Mouse (Mus musculus) kidney, embryonic 16.5 days (tissue): ENCODE data around the gene Pik3r1. TPM values are rescaled to one million over a fixed set of nuclear protein-coding genes. Genes with fewer than 3 reads are reported as not detected.

ENCODE experiments used
- ATAC-seq: fragments of 200-750 bp; cut with Nextera tagmentation; 2 replicates; pipeline ENCODE4 v1.8.0; 2017; ENCODE audit warnings: moderate TSS enrichment; ENCODE audit not compliant: low FRiP score, low TSS enrichment
- H3K27ac ChIP-seq: fragments of 300-500 bp; sonication (generic); 2 replicates; pipeline ENCODE4 v1.5.1; 2014; ENCODE audit warnings: low read length
- H3K27me3 ChIP-seq: fragments of 300-500 bp; sonication (generic); 2 replicates; pipeline ENCODE4 v1.6.1; 2014; ENCODE audit warnings: low read length, control low read depth, mixed read lengths; ENCODE audit not compliant: insufficient read depth
- H3K36me3 ChIP-seq: fragments of 300-500 bp; sonication (generic); 2 replicates; pipeline ENCODE4 v1.6.1; 2014; ENCODE audit warnings: low read length, control low read depth, mixed read lengths; ENCODE audit not compliant: insufficient read depth
- H3K4me1 ChIP-seq: fragments of 300-500 bp; sonication (generic); 2 replicates; pipeline ENCODE4 v1.6.1; 2014; ENCODE audit warnings: low read length, control low read depth, mixed read lengths; ENCODE audit not compliant: insufficient read depth
- H3K4me2 ChIP-seq: fragments of 300-500 bp; sonication (generic); replicated peaks from 2 replicates; pipeline ENCODE4 v1.6.1; 2014; ENCODE audit warnings: low read depth, low read length
- H3K4me3 ChIP-seq: fragments of 300-500 bp; sonication (generic); 2 replicates; pipeline ENCODE4 v1.5.1; 2014; ENCODE audit warnings: mild to moderate bottlenecking, low read length
- H3K9ac ChIP-seq: fragments of 300-500 bp; sonication (generic); replicated peaks from 2 replicates; pipeline ENCODE4 v1.6.1; 2014; ENCODE audit warnings: low read length
- H3K9me3 ChIP-seq: fragments of 300-500 bp; sonication (generic); 2 replicates; pipeline ENCODE4 v1.6.1; 2016; ENCODE audit warnings: low read length, control low read depth
- WGBS: fragments of 180-500 bp; shearing (Covaris S2); extraction: QIAGEN DNeasy Blood & Tissue Kit; methylation state at CpG from one replicate; pipeline ENCODE4 v1.1.7; 2014; 5-methylcytosine and 5-hydroxymethylcytosine counted together
- polyA plus RNA-seq: library from polyadenylated mRNA; unstranded; fragments of >200 nt; fragmentation: Nextera tagmentation; extraction: Ambion mirVana; gene quantifications from 2 replicates; pipeline ENCODE4 v1.2.1, GENCODE M21; 2015

Gene Pik3r1
- polyA plus RNA-seq, 1 experiment from 2014 or later: 38.0 TPM

DNA sequence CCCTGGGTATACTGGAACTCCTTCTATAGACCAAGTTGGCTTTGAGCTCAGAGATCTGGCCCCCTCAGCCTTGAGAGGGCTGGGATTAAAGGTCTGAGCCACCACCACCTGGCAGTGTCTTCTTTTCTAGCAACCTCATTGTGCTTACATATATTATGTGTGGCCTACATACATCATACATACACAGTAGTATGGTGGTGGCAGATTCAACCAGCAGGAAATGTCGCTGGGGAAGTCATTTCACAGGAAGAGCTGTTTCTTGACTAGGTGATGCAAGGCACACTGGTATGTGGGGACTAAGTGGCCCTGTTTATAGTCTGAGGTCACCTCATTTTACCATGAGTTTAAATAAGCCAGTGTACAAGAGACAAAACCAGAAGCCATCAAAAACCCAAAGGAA lies 87.9 kb downstream of the Pik3r1 start:
- WGBS: 92% methylated on average over 1 of the region's 1 CpGs
- no peak overlapping the region for H3K27ac ChIP-seq
- no peak overlapping the region for H3K4me2 ChIP-seq
- H3K9me3 ChIP-seq: no peaks in the 10 kb centered on the region
- no peak overlapping the region for H3K9ac ChIP-seq
- peaks cover 10% of the 10 kb centered on the region for H3K4me1 ChIP-seq
- H3K27me3 ChIP-seq: no peaks in the 10 kb centered on the region
- H3K4me3 ChIP-seq: no peak overlapping the region
- peaks cover 12% of the 10 kb centered on the region for H3K36me3 ChIP-seq
- no peak for ATAC-seq

DNA sequence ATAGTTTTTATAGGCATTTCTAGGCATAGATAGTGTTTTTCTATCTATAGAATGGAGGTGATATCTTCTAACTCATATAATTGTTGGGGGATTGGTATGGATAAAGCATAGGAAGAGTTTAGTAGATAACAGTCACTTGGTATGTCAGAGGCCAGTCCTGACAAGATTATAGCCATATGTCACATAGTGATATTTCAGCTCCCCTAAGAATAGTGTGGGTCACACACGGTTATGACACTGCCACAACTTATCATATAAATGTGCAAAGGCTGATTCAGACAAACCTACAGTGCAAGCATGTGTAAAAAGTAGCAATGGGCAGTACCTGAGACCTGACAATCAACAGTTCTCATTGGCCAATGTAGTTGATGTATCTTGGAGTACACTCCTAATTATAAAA lies 89.0 kb downstream of the Pik3r1 start:
- no peak for ATAC-seq
- Histone ChIP-seq H3K9ac (no peak overlapping the region), H3K4me3 (no peak overlapping the region), H3K9me3 (no peaks in the 10 kb centered on the region), H3K27ac (no peak overlapping the region), H3K4me1 (peaks cover 10% of the 10 kb centered on the region), H3K4me2 (no peak overlapping the region), H3K27me3 (no peaks in the 10 kb centered on the region), H3K36me3 (peaks cover 2% of the 10 kb centered on the region; the same call in 1 of the 2 replicates)
- 87% methylated on average over 1 of the region's 1 CpGs for WGBS

DNA sequence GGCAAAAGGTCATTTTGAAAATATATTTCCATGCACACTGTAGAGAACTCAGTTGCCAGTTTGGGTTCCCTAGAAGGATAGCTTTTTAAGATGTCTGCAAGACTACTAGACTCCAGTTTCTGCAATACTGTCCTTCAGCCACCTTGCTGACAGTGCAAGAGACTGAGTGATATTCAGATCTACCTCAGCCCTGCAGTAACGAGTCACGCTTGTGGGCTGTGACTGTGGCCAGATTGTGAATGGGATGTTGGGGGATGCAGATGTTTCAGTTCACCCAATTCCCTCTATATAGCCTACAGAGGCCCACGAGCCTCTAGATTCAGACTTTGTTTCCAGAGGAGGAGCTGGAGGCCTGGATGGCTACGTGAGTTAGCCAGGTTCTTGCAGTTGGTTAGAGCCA lies 90.0 kb downstream of the Pik3r1 start:
- Histone ChIP-seq H3K27ac (no peak overlapping the region), H3K4me2 (no peak overlapping the region), H3K4me1 (peaks cover 6% of the 10 kb centered on the region), H3K4me3 (no peak overlapping the region), H3K9me3 (no peaks in the 10 kb centered on the region), H3K9ac (no peak overlapping the region), H3K36me3 (0 out of 2 replicates have a peak, but pooled peaks cover 2% of the 10 kb centered on the region), H3K27me3 (no peaks in the 10 kb centered on the region)
- no peak for ATAC-seq
- 75% methylated on average over 4 of the region's 4 CpGs for WGBS

DNA sequence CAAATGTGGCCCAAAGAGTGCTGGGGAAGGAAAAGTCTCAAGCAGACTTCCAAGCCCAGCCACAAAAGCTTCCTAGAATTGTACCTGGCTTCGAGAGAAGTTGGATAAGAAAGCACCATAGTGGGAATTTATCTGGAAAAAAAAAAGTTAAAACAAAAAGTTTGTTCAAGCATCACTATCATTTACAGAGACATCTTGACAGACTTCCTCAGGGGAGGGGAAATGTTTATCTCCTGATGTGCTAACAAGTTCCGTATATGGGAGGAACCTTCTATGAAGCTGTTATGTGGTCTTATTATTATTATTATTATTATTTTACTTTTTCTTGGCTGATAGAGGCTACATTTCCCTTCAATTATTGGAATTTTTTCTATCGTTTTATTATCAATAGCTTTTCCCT lies 94.1 kb downstream of the Pik3r1 start:
- H3K9me3 ChIP-seq: no peaks in the 10 kb centered on the region
- no peaks in the 10 kb centered on the region for H3K27me3 ChIP-seq
- 91% methylated on average over 3 of the region's 3 CpGs for WGBS
- H3K36me3 ChIP-seq: no peaks in the 10 kb centered on the region
- no peak for ATAC-seq
- no peak overlapping the region for H3K27ac ChIP-seq
- H3K4me1 ChIP-seq: no peaks in the 10 kb centered on the region
- no peak overlapping the region for H3K9ac ChIP-seq
- H3K4me3 ChIP-seq: no peak overlapping the region
- no peak overlapping the region for H3K4me2 ChIP-seq

DNA sequence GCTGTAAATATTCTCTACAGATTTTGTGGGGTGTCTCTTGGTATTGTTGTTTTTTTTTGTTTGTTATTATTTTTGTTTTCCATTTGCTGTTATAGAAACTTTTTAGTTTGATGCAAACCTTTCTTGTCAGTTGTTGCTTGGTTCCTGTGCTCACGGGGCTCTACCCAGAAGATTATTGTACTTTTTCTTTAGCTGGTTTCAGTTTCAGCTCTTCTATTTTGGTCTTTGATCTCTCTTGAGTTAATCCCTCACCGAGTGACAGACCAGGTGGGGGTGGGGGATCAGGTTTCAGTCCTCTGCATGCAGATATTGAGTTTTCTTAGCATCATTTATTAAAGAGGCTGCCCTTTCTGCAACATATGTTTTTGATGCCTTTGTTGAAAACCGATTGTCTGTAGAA lies 99.2 kb downstream of the Pik3r1 start:
- no peak for ATAC-seq
- no peak overlapping the region for H3K4me3 ChIP-seq
- no peaks in the 10 kb centered on the region for H3K27me3 ChIP-seq
- H3K4me2 ChIP-seq: no peak overlapping the region
- H3K9me3 ChIP-seq: peaks cover 4% of the 10 kb centered on the region
- no peaks in the 10 kb centered on the region for H3K4me1 ChIP-seq
- 18% methylated on average over 3 of the region's 3 CpGs for WGBS
- H3K9ac ChIP-seq: no peak overlapping the region
- H3K27ac ChIP-seq: no peak overlapping the region
- H3K36me3 ChIP-seq: no peaks in the 10 kb centered on the region

DNA sequence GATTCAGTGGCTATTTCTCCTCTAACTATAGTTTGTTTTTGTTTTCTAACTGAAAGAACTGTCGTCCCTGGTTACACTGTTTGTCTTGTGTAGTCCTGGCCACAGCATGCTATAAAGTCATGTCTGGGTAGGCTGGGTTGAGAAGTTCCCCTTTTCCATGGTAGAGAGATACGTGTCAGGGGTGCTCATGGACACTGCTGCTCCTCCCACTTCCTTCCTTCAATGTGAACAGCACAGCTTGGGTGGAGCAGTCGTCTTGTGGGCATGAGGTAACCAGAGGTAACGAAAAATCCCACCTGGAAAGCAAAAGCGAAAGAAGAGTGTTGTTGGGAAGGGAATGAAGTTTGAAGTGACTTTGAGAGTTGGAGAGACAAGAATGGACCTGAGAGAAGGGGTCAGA lies 104.0 kb downstream of the Pik3r1 start:
- no peak overlapping the region for H3K9ac ChIP-seq
- peaks cover 4% of the 10 kb centered on the region for H3K9me3 ChIP-seq
- no peaks in the 10 kb centered on the region for H3K36me3 ChIP-seq
- H3K27ac ChIP-seq: no peak overlapping the region
- no peak overlapping the region for H3K4me3 ChIP-seq
- H3K27me3 ChIP-seq: no peaks in the 10 kb centered on the region
- 79% methylated on average over 5 of the region's 5 CpGs for WGBS
- no peak overlapping the region for H3K4me2 ChIP-seq
- ATAC-seq: no peak
- H3K4me1 ChIP-seq: no peaks in the 10 kb centered on the region

DNA sequence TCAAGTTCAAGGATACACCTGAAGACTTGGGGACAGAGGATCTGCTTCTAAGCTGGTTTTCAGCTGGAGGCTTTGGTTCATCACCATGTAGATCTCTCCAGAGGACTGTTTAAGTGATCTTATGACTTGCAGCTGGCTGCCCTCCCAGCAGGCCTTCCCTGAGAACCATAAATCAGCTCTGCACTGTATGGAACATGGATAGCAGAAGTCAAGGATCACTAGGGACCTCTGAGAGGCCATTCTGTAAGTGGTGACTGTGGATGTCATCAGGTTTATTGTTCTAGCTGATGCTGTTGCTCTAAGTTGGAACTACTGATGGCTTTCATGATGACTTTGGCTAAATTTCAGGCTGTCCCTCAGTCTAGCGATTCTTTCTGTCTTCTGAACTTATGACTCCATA lies 105.1 kb downstream of the Pik3r1 start:
- 50% methylated on average over 1 of the region's 1 CpGs for WGBS
- Histone ChIP-seq H3K4me1 (no peaks in the 10 kb centered on the region), H3K27me3 (no peaks in the 10 kb centered on the region), H3K4me3 (no peak overlapping the region), H3K9me3 (peaks cover under 1% of the 10 kb centered on the region), H3K27ac (no peak overlapping the region), H3K4me2 (no peak overlapping the region), H3K9ac (no peak overlapping the region), H3K36me3 (no peaks in the 10 kb centered on the region)
- ATAC-seq: peak; percentile 73

DNA sequence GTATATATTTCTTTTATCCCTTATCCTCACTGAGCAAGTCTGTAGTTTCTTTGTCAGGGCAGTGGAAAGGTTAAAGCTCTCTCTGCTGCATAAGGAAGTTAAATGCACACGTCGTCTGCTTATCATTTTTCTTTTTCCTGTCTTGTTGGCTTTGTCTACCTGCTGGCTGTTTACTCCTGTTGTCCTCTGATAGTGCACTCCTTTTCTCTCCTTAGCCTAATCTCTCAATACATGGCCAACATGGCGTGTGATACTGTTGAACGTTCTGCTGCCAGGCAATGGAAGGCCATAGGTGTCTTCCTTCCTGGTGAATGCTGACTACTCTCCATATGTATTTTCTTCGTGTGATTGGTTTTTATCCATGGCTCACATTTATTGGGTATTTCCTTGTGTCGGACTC lies 106.5 kb downstream of the Pik3r1 start:
- Histone ChIP-seq H3K27me3 (no peaks in the 10 kb centered on the region), H3K4me1 (no peaks in the 10 kb centered on the region), H3K4me3 (no peak overlapping the region), H3K27ac (no peak overlapping the region), H3K9ac (no peak overlapping the region), H3K4me2 (no peak overlapping the region), H3K36me3 (no peaks in the 10 kb centered on the region), H3K9me3 (no peaks in the 10 kb centered on the region)
- no peak for ATAC-seq
- WGBS: 88% methylated on average over 6 of the region's 6 CpGs

DNA sequence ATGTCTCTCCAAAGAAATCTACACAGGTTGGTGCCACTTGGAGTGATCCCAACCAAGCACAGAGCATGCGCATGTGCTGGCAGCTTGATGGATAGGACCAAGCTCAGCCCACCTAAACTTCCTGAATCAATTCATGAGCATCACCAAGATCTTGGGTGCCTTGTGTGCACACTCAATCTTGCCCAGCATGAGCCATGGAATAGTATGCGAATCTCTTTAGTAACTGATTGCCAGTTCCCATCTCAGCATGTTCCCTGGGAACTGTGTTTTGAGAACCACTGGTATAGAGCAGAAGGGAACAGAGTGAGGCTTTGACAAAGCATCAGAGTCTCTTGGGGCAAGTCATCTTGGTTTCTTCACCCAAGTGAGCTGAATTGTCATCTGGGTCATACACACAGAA lies 107.8 kb downstream of the Pik3r1 start:
- 97% methylated on average over 2 of the region's 2 CpGs for WGBS
- ATAC-seq: no peak
- no peaks in the 10 kb centered on the region for H3K27me3 ChIP-seq

DNA sequence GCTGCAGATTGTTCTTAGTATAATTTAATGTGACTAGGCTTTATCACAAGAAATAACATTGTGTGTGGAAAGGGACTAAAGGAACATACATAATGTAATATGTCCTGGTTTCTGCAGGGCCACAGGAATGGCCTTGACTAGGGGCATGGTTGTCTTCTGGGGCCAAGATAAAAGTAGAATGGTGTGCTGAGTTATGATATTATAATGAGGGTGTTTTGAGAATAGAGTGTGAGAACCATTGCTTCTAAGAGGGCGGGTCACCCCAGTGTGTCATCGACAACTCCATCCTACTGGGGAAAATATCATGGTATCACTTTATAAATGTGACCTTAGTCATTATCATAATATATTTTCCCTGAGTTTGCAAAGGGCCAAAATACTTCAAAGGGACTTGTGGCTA lies 115.9 kb downstream of the Pik3r1 start:
- Histone ChIP-seq H3K4me1 (no peaks in the 10 kb centered on the region), H3K4me2 (no peak overlapping the region), H3K9ac (no peak overlapping the region), H3K36me3 (no peaks in the 10 kb centered on the region), H3K27me3 (no peaks in the 10 kb centered on the region), H3K27ac (no peak overlapping the region), H3K9me3 (no peaks in the 10 kb centered on the region), H3K4me3 (no peak overlapping the region)
- WGBS: 86% methylated on average over 2 of the region's 2 CpGs
- ATAC-seq: no peak

More for the DNA sequence above, 107.8 kb downstream of the Pik3r1 start:
- no peak overlapping the region for H3K4me2 ChIP-seq
- no peaks in the 10 kb centered on the region for H3K36me3 ChIP-seq
- no peaks in the 10 kb centered on the region for H3K9me3 ChIP-seq
- no peak overlapping the region for H3K27ac ChIP-seq
- no peak overlapping the region for H3K9ac ChIP-seq
- no peak overlapping the region for H3K4me3 ChIP-seq
- no peaks in the 10 kb centered on the region for H3K4me1 ChIP-seq

DNA sequence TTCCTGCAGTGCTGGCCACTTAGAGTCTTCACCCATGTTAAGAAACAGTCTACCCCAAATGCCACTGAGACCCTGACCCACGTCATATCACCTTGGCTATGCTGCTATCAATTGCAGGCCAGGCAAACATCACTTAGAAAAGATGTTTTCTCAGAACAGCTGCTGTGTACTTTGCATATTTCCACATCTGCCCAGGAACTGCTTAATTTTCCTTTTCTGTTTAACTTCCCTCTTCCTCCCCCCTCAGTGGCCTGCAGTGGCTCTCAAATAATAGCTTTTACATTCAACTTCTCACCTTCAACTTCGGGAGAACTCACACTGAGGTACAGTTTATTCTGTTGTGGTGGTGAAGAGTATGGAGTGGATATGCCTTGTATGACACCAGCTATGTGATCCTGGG lies 126.4 kb downstream of the Pik3r1 start:
- Histone ChIP-seq H3K36me3 (no peaks in the 10 kb centered on the region), H3K4me2 (no peak overlapping the region), H3K27me3 (no peaks in the 10 kb centered on the region), H3K9me3 (no peaks in the 10 kb centered on the region; the same call in 1 of the 2 replicates), H3K4me3 (no peak overlapping the region), H3K4me1 (no peaks in the 10 kb centered on the region), H3K27ac (no peak overlapping the region), H3K9ac (no peak overlapping the region)
- ATAC-seq: no peak
- WGBS: 88% methylated on average over 2 of the region's 2 CpGs
